Mouse (Mus musculus) stomach, embryonic 14.5 days (tissue): ENCODE data around the gene Clic1. TPM values are rescaled to one million over a fixed set of nuclear protein-coding genes. Genes with fewer than 3 reads are reported as not detected.

Experiments used
- ATAC-seq: fragments of 200-750 bp; cut with Nextera tagmentation; 2 replicates; pipeline ENCODE4 v1.8.0; 2017; ENCODE audit warnings: low read depth, moderate TSS enrichment; ENCODE audit not compliant: insufficient number of reproducible peaks, insufficient read depth, low FRiP score
- H3K27ac ChIP-seq: fragments of 300-500 bp; sonication (generic); 2 replicates; pipeline ENCODE4 v1.5.1; 2014; ENCODE audit warnings: mild to moderate bottlenecking, low read length, moderate library complexity, mixed read lengths
- H3K27me3 ChIP-seq: fragments of 300-500 bp; sonication (generic); 2 replicates; pipeline ENCODE4 v1.6.1; 2014; ENCODE audit warnings: low read length, control low read depth, mixed read lengths; ENCODE audit not compliant: control insufficient read depth, insufficient read depth
- H3K36me3 ChIP-seq: fragments of 300-500 bp; sonication (generic); 2 replicates; pipeline ENCODE4 v1.6.1; 2014; ENCODE audit warnings: mild to moderate bottlenecking, control low read depth, low read length, moderate library complexity, mixed read lengths; ENCODE audit not compliant: control insufficient read depth, insufficient read depth
- H3K4me1 ChIP-seq: fragments of 300-500 bp; sonication (generic); 2 replicates; pipeline ENCODE4 v1.6.1; 2014; ENCODE audit warnings: low read length, control low read depth, mixed read lengths; ENCODE audit not compliant: control insufficient read depth, insufficient read depth
- H3K4me2 ChIP-seq: fragments of 300-500 bp; sonication (generic); replicated peaks from 2 replicates; pipeline ENCODE4 v1.6.1; 2014; ENCODE audit warnings: low read depth, low read length, control low read depth
- H3K4me3 ChIP-seq: fragments of 300-500 bp; sonication (generic); 2 replicates; pipeline ENCODE4 v1.5.1; 2014; ENCODE audit warnings: low read depth, low read length, control low read depth
- H3K9ac ChIP-seq: fragments of 300-500 bp; sonication (generic); replicated peaks from 2 replicates; pipeline ENCODE4 v1.6.1; 2014; ENCODE audit warnings: low read depth, mild to moderate bottlenecking, control low read depth, low read length, moderate library complexity, mixed read lengths
- H3K9me3 ChIP-seq: fragments of 300-500 bp; sonication (generic); 2 replicates; pipeline ENCODE4 v1.6.1; 2016; ENCODE audit warnings: low read depth, low read length, control low read depth; ENCODE audit not compliant: control insufficient read depth
- WGBS: fragments of 180-500 bp; shearing (Covaris S2); extraction: QIAGEN DNeasy Blood & Tissue Kit; methylation state at CpG from one replicate; pipeline ENCODE4 v1.1.7; 2014; 5-methylcytosine and 5-hydroxymethylcytosine counted together
- polyA plus RNA-seq: library from polyadenylated mRNA; unstranded; fragments of >200 nt; fragmentation: Nextera tagmentation; extraction: Ambion mirVana; gene quantifications from 2 replicates; pipeline ENCODE4 v1.2.1, GENCODE M21; 2014

The Clic1 gene
- polyA plus RNA-seq, 1 experiment from 2014 or later, result 83.0 TPM

- no peak for ATAC-seq
- 77% methylated on average over 10 of the region's 10 CpGs for WGBS
- H3K36me3 ChIP-seq, result peaks cover 43% of the 10 kb centered on the region
Measured at GRCm38 (mm10) chr17:35016791-35017705, 32.7 kb upstream of the Clic1 start.

GRCm38 (mm10) chr17:35017706-35018030 is 32.1 kb upstream of the Clic1 start:
- Histone ChIP-seq H3K9ac (no peak overlapping the region), H3K27me3 (no peaks in the 10 kb centered on the region), H3K4me2 (no peak overlapping the region), H3K4me1 (peaks cover 3% of the 10 kb centered on the region; the same call in 1 of the 2 replicates), H3K36me3 (peaks cover 37% of the 10 kb centered on the region), H3K9me3 (no peaks in the 10 kb centered on the region), H3K27ac (no peak overlapping the region), H3K4me3 (no peak overlapping the region)
- no peak for ATAC-seq
- WGBS, result 65% methylated on average over 14 of the region's 14 CpGs

More at GRCm38 (mm10) chr17:35016791-35017705, 32.7 kb upstream of the Clic1 start:
- no peak overlapping the region for H3K4me2 ChIP-seq
- no peak overlapping the region for H3K27ac ChIP-seq
- no peaks in the 10 kb centered on the region for H3K27me3 ChIP-seq
- H3K9me3 ChIP-seq, result no peaks in the 10 kb centered on the region
- H3K4me1 ChIP-seq, result peaks cover 3% of the 10 kb centered on the region; the same call in 1 of the 2 replicates
- H3K4me3 ChIP-seq, result no peak overlapping the region
- H3K9ac ChIP-seq, result no peak overlapping the region

DNA sequence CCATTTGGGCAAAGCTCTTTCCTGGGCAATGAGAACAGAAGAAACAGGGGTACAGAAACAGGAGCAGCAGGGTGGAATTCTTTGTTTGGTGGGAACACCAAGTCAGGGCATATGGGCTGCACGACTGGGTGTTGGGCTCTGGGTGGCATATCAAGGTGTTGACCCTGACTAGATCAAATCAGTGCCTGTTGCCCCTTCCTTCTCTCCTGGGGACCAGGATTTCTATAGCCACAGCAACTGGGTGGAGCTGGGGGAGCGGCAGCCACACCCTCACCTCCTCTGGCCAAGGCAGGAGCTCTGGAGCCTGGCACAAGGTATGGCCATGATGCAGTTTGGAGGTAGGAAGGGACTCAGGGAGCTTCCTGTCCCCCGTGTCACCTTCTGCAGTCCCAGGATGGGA is 31.6 kb upstream of the Clic1 start:
- Histone ChIP-seq H3K4me2 (no peak overlapping the region), H3K4me3 (no peak overlapping the region), H3K36me3 (peaks cover 32% of the 10 kb centered on the region), H3K9ac (no peak overlapping the region), H3K9me3 (no peaks in the 10 kb centered on the region), H3K27me3 (no peaks in the 10 kb centered on the region), H3K4me1 (peaks cover 3% of the 10 kb centered on the region; the same call in 1 of the 2 replicates), H3K27ac (no peak overlapping the region)
- no peak for ATAC-seq
- 77% methylated on average over 3 of the region's 3 CpGs for WGBS

DNA sequence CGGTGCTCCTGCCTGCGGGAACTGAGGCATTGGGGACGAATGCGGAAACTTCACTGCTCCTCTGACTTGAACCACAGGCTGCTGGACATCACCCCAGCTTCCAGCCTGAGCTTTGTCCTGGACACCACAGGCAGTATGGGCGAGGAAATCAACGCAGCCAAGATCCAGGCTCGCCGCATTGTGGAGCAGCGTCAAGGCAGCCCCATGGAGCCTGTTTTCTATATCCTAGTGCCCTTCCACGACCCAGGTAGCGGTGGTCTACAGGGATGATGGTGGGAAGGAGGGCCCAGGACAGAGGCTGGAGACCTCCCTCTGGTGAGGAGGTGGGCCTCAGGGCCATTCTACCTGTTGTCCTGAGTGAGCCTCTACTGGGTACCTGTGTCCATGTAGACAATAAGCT is 29.9 kb upstream of the Clic1 start:
- peaks cover 9% of the 10 kb centered on the region; the same call in 1 of the 2 replicates for H3K4me1 ChIP-seq

DNA sequence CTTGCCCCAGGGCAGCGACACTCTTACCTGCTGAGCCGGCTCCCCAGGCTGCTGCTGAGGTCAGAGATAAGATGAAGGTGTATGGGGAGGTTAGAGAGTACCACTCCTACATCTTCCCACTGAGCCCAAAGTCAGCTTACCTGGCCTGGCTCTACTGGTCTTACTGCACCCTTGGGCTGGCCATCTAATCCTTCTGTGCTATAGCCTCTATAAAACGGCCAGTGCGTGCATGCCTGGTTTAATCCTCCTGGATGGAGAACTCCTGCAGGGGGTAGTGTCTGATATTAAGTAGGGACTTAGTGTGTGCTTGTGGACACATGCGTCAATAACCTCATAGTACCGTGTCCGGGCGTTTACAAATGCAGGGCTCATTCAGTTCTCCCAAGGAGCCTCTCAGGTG is 29.2 kb upstream of the Clic1 start:
- peaks cover 8% of the 10 kb centered on the region for H3K36me3 ChIP-seq
- H3K4me2 ChIP-seq, result no peak overlapping the region
- no peak for ATAC-seq
- H3K9me3 ChIP-seq, result no peaks in the 10 kb centered on the region
- WGBS, result 78% methylated on average over 8 of the region's 8 CpGs
- no peaks in the 10 kb centered on the region for H3K27me3 ChIP-seq
- no peak overlapping the region for H3K9ac ChIP-seq
- no peak overlapping the region for H3K27ac ChIP-seq
- peaks cover 9% of the 10 kb centered on the region; the same call in 1 of the 2 replicates for H3K4me1 ChIP-seq
- H3K4me3 ChIP-seq, result no peak overlapping the region

More for the DNA sequence above, 29.9 kb upstream of the Clic1 start:
- Histone ChIP-seq H3K9ac (no peak overlapping the region), H3K36me3 (peaks cover 14% of the 10 kb centered on the region), H3K4me2 (no peak overlapping the region), H3K9me3 (no peaks in the 10 kb centered on the region), H3K27ac (no peak overlapping the region), H3K4me3 (no peak overlapping the region), H3K27me3 (no peaks in the 10 kb centered on the region)
- 73% methylated on average over 11 of the region's 11 CpGs for WGBS
- no peak for ATAC-seq

DNA sequence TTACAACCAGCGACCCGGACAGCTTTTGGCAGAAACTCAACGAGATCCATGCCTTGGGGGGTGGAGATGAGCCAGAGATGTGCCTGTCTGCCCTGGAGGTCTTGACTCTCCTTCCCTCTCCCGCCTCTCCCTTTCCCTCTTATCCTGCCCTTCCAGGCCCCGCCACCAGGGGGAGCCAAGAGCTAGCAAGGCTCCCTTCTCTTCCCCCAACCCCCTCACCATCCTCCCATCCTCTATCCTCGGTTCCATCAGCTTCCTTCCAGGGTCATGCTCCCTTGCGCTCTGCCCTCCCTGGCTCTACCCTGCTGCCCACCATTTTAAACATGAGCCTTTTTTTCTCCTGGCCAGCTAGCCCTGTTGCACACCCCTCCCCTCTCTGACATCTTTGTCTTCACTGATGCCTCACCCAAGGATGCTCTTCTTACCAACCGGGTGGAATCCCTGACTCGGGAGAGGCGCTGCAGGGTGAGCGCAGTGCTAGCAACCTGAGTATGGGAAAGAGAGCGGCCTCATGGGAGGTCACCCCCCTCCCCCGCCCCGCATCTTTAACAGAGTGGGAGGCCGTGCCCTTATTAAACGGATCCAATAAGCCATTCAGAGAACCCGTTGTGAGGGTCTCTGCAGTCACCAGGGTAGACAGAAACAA is 28.5 kb upstream of the Clic1 start:
- H3K27me3 ChIP-seq, result no peaks in the 10 kb centered on the region
- H3K9ac ChIP-seq, result no peak overlapping the region
- H3K27ac ChIP-seq, result peak overlapping the region; percentile 49; the same call in 1 of the 2 replicates
- peak; percentile 14; the same call in 1 of the 2 replicates for ATAC-seq
- H3K4me2 ChIP-seq, result peak overlapping the region; percentile 2; the same call in 1 of the 2 replicates
- WGBS, result 6% methylated on average over 17 of the region's 17 CpGs
- peaks cover 9% of the 10 kb centered on the region for H3K4me1 ChIP-seq
- no peak overlapping the region for H3K4me3 ChIP-seq
- no peaks in the 10 kb centered on the region for H3K9me3 ChIP-seq
- H3K36me3 ChIP-seq, result peaks cover 1% of the 10 kb centered on the region

DNA sequence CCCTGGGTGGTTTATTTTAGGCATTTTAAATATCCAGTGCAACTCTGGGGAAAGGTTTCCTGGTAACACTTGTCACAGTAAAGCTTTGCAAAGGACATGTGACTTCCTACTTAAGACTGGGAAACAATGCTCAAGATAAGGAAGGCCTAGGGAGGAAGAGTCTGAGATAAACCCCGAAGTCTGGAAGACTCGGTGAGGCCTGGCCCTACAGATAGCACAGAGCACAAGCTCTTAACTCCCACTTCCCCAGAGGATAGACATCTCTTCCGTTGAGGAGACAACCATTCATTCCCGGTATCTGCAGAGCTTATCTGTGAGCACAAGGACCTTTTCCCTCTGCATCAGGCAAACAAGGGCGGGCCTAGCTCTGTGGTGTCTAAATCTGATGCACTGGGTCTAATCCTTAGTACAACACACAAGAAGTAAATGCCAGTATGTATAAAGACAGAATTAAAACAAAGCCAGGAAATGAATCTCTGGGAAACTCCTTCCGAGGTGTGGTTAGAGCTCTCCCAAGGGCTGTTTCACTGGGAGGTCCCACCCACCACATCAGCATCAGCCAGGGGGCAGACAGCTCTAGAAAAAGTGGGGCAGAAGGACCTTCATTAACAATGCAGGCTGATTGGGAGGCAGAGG is 27.8 kb upstream of the Clic1 start:
- peaks cover 9% of the 10 kb centered on the region for H3K4me1 ChIP-seq
- no peak for ATAC-seq
- no peak overlapping the region for H3K4me3 ChIP-seq
- WGBS, result 41% methylated on average over 6 of the region's 6 CpGs
- no peak overlapping the region for H3K4me2 ChIP-seq
- H3K9me3 ChIP-seq, result no peaks in the 10 kb centered on the region
- no peaks in the 10 kb centered on the region for H3K27me3 ChIP-seq
- H3K9ac ChIP-seq, result no peak overlapping the region
- peak overlapping the region; percentile 49; the same call in 1 of the 2 replicates for H3K27ac ChIP-seq
- H3K36me3 ChIP-seq, result no peaks in the 10 kb centered on the region; the same call in 1 of the 2 replicates

DNA sequence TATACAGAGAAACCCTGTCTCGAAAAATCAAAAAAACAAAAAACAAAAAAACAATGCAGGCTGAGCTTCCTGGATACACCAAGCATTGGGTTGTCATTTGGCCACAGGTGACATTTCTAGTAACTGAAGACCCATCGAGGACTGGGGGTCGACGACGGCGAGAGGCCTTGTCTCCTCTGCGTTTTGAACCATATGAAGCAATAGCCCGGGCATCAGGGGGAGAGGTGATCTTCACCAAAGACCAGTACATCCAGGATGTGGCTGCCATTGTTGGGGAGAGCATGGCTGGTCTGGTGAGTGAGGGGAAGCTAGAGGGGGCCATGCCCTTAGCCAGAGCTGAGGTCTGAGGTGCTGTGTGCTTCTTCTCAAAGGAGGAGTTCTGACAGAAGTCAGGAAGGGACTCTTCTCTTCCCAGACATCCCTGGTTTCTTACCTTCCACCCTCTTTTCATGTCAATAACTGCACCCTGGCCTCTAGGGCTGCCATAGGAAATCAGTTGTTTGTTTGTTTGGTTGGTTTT is 27.2 kb upstream of the Clic1 start:
- Histone ChIP-seq H3K36me3 (no peaks in the 10 kb centered on the region), H3K27ac (no peak overlapping the region), H3K4me1 (peaks cover 9% of the 10 kb centered on the region), H3K9me3 (no peaks in the 10 kb centered on the region), H3K27me3 (no peaks in the 10 kb centered on the region), H3K4me2 (no peak overlapping the region), H3K9ac (no peak overlapping the region), H3K4me3 (no peak overlapping the region)
- WGBS, result 93% methylated on average over 8 of the region's 8 CpGs
- ATAC-seq, result no peak
